Mouse (Mus musculus): Measurements from ENCODE around the gene Tsga13. TPM values are rescaled to one million over a fixed set of nuclear protein-coding genes. Genes with fewer than 3 reads are reported as not detected.

The Tsga13 gene
- not detected for total RNA-seq (2021)
- polyA plus RNA-seq (2012; rRNA removed): not detected in 2 replicates
- long read RNA-seq: 0 reads

- no peak within 1 kb of the TSS for H3K9ac ChIP-seq (ENCODE audit: low read depth, low read length)
- intact Hi-C loops (cut with DNase I): no loop called here
- H3K79me2 ChIP-seq (replicated peaks; ENCODE audit: control insufficient read depth, insufficient read depth, low read length): no peaks in the 10 kb centered on the region
- TF ChIP-seq POLR2A (IDR thresholded peaks at IDR 0.05; ENCODE audit: insufficient read depth, low read depth, low read length) (no peak), EP300 (IDR thresholded peaks at IDR 0.05; ENCODE audit: insufficient read depth, low read depth, low read length) (no peak), CTCF (IDR thresholded peaks at IDR 0.05) (no peak)
- no peaks in the 10 kb centered on the region for H3K36me3 ChIP-seq (ENCODE audit: control insufficient read depth, insufficient read depth, low read length)
- no peak within 1 kb of the TSS for H3K4me3 ChIP-seq
- H3K4me1 ChIP-seq (ENCODE audit: control insufficient read depth, insufficient read depth, low read length): no peaks in the 10 kb centered on the region
- DNase-seq: no peak
- WGBS: 79% methylated on average over 2 of the region's 2 CpGs
- no peaks in the 10 kb centered on the region for H3K27me3 ChIP-seq (ENCODE audit: control insufficient read depth, insufficient read depth, low read length)
- no peak within 1 kb of the TSS for H3K27ac ChIP-seq
Observed at GRCm38 (mm10) chr6:30915473-30915872, at the start of gene Tsga13. Gene Tsga13, minus strand, starts transcription at chr6:30915573.

- intact Hi-C loops (cut with DNase I): no loop called here
- H3K27ac ChIP-seq: no peak within 1 kb of the TSS
- peak; percentile 40 to 48 for DNase-seq
- H3K9ac ChIP-seq (ENCODE audit: low read depth, low read length): no peak within 1 kb of the TSS
- no peaks in the 10 kb centered on the region for H3K4me1 ChIP-seq (ENCODE audit: control insufficient read depth, insufficient read depth, low read length)
- peak within 1 kb of the TSS; percentile 44 for H3K4me3 ChIP-seq
- WGBS: 2% methylated on average over 75 of the region's 75 CpGs
- H3K36me3 ChIP-seq (ENCODE audit: control insufficient read depth, insufficient read depth, low read length): no peaks in the 10 kb centered on the region
- peaks cover 17% of the 10 kb centered on the region for H3K27me3 ChIP-seq (ENCODE audit: control insufficient read depth, insufficient read depth, low read length)
- H3K79me2 ChIP-seq (replicated peaks; ENCODE audit: control insufficient read depth, insufficient read depth, low read length): no peaks in the 10 kb centered on the region
- TF ChIP-seq CTCF (IDR thresholded peaks at IDR 0.05): no peak
- no peak for TF ChIP-seq EP300 (IDR thresholded peaks at IDR 0.05; ENCODE audit: insufficient read depth, low read depth, low read length)
- no peak for TF ChIP-seq POLR2A (IDR thresholded peaks at IDR 0.05; ENCODE audit: insufficient read depth, low read depth, low read length)
Observed at GRCm38 (mm10) chr6:30958736-30959540, 43.6 kb upstream of the Tsga13 start, which contains the start of gene Klf14. Gene Klf14, minus strand, starts transcription at chr6:30959078.

- Histone ChIP-seq H3K79me2 (replicated peaks; ENCODE audit: control insufficient read depth, insufficient read depth, low read length) (no peaks in the 10 kb centered on the region), H3K36me3 (ENCODE audit: control insufficient read depth, insufficient read depth, low read length) (no peaks in the 10 kb centered on the region), H3K27me3 (ENCODE audit: control insufficient read depth, insufficient read depth, low read length) (peaks cover 17% of the 10 kb centered on the region), H3K9ac (ENCODE audit: low read depth, low read length) (no peak overlapping the region), H3K27ac (no peak overlapping the region), H3K4me1 (ENCODE audit: control insufficient read depth, insufficient read depth, low read length) (no peaks in the 10 kb centered on the region), H3K4me3 (peak overlapping the region; percentile 44; the same call in 1 of the 2 replicates)
- peak; percentile 10 to 36 for DNase-seq
- intact Hi-C loops (cut with DNase I): no loop called here
- no peak for TF ChIP-seq POLR2A (IDR thresholded peaks at IDR 0.05; ENCODE audit: insufficient read depth, low read depth, low read length)
- no peak for TF ChIP-seq CTCF (IDR thresholded peaks at IDR 0.05)
- TF ChIP-seq EP300 (IDR thresholded peaks at IDR 0.05; ENCODE audit: insufficient read depth, low read depth, low read length): no peak
- 10% methylated on average over 84 of the region's 84 CpGs for WGBS
Observed at GRCm38 (mm10) chr6:30957784-30958735, 42.7 kb upstream of the Tsga13 start.

GRCm38 (mm10) chr6:30939264-30939663 is 23.9 kb upstream of the Tsga13 start:
- DNase-seq: no peak
- intact Hi-C loops (cut with DNase I): no loop called here
- H3K27ac ChIP-seq: no peak overlapping the region
- H3K9ac ChIP-seq (ENCODE audit: low read depth, low read length): no peak overlapping the region
- no peaks in the 10 kb centered on the region for H3K27me3 ChIP-seq (ENCODE audit: control insufficient read depth, insufficient read depth, low read length)
- no peaks in the 10 kb centered on the region for H3K36me3 ChIP-seq (ENCODE audit: control insufficient read depth, insufficient read depth, low read length)
- whole genome bisulfite sequencing: 78% methylated on average over 5 of the region's 5 CpGs
- no peaks in the 10 kb centered on the region for H3K4me1 ChIP-seq (ENCODE audit: control insufficient read depth, insufficient read depth, low read length)
- TF ChIP-seq EP300 (IDR thresholded peaks at IDR 0.05; ENCODE audit: insufficient read depth, low read depth, low read length) (no peak), POLR2A (IDR thresholded peaks at IDR 0.05; ENCODE audit: insufficient read depth, low read depth, low read length) (no peak), CTCF (IDR thresholded peaks at IDR 0.05) (no peak)
- no peak overlapping the region for H3K4me3 ChIP-seq
- H3K79me2 ChIP-seq (replicated peaks; ENCODE audit: control insufficient read depth, insufficient read depth, low read length): no peaks in the 10 kb centered on the region

- 51% methylated on average over 2 of the region's 2 CpGs for WGBS
- Histone ChIP-seq H3K9ac (ENCODE audit: low read depth, low read length) (no peak overlapping the region), H3K4me3 (no peak overlapping the region), H3K27ac (no peak overlapping the region), H3K36me3 (ENCODE audit: control insufficient read depth, insufficient read depth, low read length) (no peaks in the 10 kb centered on the region), H3K27me3 (ENCODE audit: control insufficient read depth, insufficient read depth, low read length) (no peaks in the 10 kb centered on the region), H3K4me1 (ENCODE audit: control insufficient read depth, insufficient read depth, low read length) (no peaks in the 10 kb centered on the region), H3K79me2 (replicated peaks; ENCODE audit: control insufficient read depth, insufficient read depth, low read length) (no peaks in the 10 kb centered on the region)
- TF ChIP-seq EP300 (IDR thresholded peaks at IDR 0.05; ENCODE audit: insufficient read depth, low read depth, low read length) (no peak), POLR2A (IDR thresholded peaks at IDR 0.05; ENCODE audit: insufficient read depth, low read depth, low read length) (no peak), CTCF (IDR thresholded peaks at IDR 0.05) (peak; percentile 59)
- intact Hi-C loops (cut with DNase I): loop anchor here (10.0 kb wide), 1 partner anchor 388 kb away; no protein-coding TSS in a partner anchor
- no peak for DNase-seq
Observed at GRCm38 (mm10) chr6:30922821-30923220, 7.4 kb upstream of the Tsga13 start.
